Mouse (Mus musculus): ENCODE measurements around the gene Cysrt1.
"Not testable (repeated sequence)": the region's sequence is repeated elsewhere in the genome, so short reads cannot be mapped to it uniquely, and the experiment has no call there.

Cysrt1 gene

GRCm38 (mm10) chr2:25264851-25265250, 22.6 kb upstream of the Cysrt1 start:
- DNase-seq (ENCODE audit: low read depth, low spot score): no peak

DNA sequence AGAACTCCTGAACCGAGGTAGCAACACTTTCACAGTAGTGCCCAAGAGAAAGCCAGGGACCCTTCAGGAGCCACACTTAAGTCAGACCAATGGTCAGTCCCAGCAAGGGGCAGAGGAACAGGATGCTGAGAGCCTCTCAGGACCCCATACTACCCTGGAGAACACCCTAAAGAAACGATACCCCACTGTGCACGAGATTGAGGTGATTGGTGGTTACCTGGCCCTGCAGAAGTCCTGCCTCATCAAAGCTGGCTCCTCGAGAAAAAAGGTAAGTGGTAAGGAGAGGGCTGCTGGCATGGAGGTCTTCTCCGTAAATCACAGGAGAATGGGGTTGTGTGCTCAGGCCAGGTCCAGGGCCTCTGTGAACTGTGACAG, 22.0 kb upstream of the Cysrt1 start:
- DNase-seq (ENCODE audit: low read depth, low spot score): no peak

- DNase-seq (ENCODE audit: low read depth, low spot score): no peak
These were observed 21.5 kb upstream of the Cysrt1 start for GRCm38 (mm10) chr2:25263623-25264285.

DNA sequence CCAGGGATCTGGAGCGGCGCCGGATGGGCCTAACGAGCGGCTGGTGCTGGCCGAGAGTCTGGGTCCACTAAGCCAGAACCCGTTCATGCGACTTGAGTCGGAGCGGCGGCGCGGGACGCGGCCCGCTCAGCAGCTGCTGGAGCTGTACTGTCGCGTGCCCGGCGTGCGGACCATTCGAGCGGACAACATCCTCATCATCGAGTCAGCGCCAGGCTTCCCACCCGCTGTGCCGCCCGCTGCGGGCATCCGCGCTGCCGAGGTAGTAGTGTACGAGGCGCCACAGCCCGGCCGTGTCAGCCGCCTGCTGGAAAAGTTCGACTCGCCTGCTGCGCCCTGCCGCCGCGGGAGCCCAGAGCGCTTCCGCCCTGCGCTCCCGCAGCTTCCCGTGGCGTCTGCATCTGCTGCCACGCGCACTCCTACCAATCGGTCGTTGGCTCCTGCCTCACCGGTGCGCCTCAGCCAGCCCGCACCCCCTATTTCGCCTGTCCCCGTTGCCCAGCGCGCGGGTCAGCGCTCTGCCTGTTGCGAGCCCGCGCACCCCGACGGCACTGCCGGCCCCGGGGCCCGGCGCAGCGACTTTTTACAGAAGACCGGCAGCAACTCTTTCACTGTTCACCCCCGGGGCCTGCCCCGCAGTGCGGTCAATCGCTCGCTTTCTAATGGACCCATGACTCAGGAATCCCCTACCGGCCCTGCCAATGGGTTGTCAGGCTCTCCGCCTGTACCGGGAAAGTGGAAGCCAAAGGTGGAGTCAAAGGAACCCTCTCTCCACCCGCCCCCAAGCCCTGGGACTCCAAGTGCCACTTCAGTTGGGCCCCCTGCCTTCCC, 20.8 kb upstream of the Cysrt1 start:
- no peak for DNase-seq (ENCODE audit: low read depth, low spot score)

DNA sequence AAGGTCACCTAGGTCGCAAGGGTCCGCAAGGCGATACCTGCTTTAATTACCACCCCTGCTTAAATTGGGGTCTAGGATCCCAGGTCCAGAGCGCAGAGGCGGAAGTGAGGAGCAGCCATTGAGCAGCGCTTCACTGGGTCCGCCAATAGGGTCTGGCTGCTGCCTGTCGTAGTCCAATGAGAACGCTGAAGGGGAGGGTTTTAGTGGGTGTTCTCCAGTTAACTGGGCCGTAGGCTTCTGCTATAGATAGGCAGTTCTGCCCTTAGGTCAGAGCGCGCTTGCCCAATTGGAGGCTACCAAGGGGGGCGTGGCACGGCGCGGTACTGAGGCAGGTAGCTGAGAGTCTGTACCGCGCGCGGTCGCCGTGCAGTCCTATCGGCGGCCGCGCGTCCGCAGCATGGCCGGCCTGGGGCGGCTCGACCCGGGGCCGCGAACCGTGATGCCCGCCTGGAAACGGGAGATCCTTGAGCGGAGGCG, 20.1 kb upstream of the Cysrt1 start, which contains the start of gene Tprn:
Gene Tprn, plus strand, starts transcription at position 328 of the 477 bp plus-strand sequence.
- peak; percentile 89 for DNase-seq (ENCODE audit: low read depth, low spot score)

DNA sequence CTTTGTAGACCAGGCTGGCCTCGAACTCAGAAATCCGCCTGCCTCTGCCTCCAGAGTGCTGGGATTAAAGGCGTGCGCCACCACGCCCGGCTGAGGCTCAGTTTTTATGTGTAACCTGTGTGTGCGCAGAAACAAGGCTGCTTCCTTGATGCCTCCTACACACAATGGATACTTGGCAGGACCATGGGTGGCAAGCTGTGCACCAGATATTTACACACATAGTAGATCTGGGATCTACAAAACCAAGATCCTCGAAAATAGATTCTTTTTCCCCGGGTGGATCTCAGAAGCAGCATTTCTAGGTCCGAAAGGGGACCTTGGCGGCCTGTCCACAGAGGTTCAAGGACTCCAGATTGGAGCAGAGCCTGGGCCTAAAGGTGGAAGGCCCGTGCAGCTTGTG, 19.6 kb upstream of the Cysrt1 start:
- DNase-seq (ENCODE audit: low read depth, low spot score): no peak

GRCm38 (mm10) chr2:25258887-25259286, 16.6 kb upstream of the Cysrt1 start:
- no peak for DNase-seq (ENCODE audit: low read depth, low spot score)

DNA sequence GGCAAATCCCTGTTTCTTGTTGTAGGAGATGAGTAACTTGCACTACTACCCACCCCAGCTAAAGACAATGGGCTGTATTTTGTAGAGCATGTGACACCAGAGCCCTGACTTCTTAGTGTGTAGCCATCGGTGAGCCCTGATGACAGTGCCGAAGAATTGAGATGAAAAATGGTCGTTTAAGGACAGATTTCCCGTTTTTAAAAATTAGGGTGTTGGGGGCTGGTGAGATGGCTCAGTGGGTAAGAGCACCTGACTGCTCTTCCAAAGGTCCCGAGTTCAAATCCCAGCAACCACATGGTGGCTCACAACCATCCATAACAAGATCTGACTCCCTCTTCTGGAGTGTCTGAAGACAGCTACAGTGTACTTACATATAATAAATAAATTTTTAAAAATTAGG, 15.0 kb upstream of the Cysrt1 start:
- not testable (repeated sequence) for DNase-seq (ENCODE audit: low read depth, low spot score)

- DNase-seq (ENCODE audit: low read depth, low spot score): not testable (repeated sequence)
These were observed 14.3 kb upstream of the Cysrt1 start for GRCm38 (mm10) chr2:25256443-25257109.

DNA sequence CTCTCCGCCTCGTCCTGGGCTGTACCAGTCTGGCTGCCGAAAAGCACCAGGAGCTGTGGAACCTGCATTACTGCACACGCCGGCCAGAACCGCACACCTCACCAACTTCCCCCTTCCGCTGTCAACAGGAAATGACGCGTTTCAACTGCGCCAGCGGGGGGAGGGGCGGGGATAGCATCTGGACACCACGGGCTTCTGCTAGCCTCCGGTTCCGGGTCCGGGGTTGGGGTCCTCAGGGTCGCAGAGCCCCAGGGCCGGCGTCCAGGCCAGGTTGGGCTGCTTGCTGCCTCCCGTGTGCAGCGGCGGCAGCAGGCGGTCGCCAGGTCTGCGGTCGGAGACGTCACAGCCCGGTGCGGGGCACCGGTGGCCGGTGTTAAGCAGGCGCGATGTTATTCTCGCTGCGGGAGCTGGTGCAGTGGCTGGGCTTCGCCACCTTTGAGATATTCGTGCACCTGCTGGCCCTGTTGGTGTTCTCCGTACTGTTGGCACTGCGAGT, 13.1 kb upstream of the Cysrt1 start, which contains the start of gene Tmem203:
Gene Tmem203, plus strand, starts transcription at position 156 of the 496 bp plus-strand sequence.
- DNase-seq (ENCODE audit: low read depth, low spot score): peak; percentile 86

GRCm38 (mm10) chr2:25252331-25252730, 10.1 kb upstream of the Cysrt1 start:
- DNase-seq (ENCODE audit: low read depth, low spot score): no peak

- no peak for DNase-seq (ENCODE audit: low read depth, low spot score)
These were observed 4.2 kb upstream of the Cysrt1 start, which contains the start of gene AL732309.1 for GRCm38 (mm10) chr2:25246183-25247072. AL732309.1 (minus strand) TSS chr2:25246863.

DNA sequence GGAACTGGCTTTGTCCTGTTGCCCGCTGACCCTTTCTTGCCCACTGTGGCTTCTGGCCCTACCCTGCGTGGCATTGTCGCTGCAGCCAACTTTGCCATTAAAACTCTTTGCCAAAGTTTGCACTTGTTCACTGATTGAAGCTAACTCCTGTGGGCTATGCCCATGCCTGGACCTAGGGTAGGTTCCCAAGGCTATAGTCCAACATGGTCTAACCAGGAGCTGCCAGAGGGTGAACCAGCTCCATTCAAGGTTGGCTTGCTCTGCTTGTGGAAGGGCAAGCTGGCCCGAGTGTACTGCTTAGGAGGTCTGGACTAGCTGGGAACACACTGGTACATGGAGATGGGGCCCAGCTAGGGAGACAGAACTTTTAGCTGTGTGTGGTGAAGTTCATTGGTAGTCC, 1.9 kb upstream of the Cysrt1 start:
- no peak for DNase-seq (ENCODE audit: low read depth, low spot score)

GRCm38 (mm10) chr2:25243342-25243741, 1.1 kb upstream of the Cysrt1 start:
- DNase-seq (ENCODE audit: low read depth, low spot score): no peak

DNA sequence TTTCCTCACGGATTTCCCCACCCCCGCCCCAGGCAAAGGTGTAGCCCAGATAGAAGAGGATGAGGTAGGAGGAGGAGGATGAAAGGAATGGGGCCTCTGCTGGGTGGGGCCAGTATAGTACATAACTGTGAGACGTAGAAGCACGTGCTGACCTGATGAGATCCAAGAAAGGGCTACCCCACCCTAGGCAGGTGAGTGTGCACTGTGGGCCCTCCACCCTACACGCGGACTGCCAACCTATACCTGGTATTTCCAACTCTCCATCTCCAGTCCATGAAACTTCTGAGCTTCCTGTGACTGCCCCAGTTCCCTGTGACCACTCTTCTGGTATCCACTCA, 845 bp downstream of the Cysrt1 start:
- no peak for DNase-seq (ENCODE audit: low read depth, low spot score)

DNA sequence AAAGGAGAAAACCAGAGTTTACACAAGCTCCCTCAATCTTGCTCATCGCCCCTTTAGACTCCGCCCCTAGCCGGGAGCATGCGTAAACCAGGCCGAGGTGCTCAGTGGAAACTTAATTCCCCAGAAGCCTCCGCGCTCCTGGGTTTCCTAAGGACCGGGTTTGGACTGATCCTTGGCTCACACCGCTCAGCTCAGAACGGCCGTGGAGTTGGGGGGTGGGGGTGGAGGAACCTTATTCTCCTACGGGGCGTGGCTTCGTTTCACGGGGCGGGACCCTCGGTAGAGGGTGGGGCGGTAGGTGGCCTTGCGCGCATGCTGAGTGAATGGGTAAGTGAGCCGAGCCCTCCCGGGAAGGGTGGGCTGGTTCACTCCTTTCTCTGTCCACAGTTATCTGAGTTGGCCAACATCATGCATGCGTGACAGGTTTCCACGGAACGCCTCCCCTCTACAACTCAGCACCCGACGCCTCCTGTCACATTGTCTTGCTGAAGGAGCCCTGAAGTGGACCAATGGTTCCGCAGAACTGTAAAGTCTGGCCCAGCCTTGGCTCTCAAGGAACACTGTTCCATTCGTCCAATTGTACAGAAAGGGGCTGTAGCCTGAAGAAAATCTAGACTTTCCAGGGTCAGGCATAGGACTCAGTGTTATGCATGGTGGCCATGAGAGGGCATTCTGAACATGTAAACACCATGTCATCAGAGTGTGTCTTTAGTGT, 1.4 kb downstream of the Cysrt1 start:
- peak; percentile 59 for DNase-seq (ENCODE audit: low read depth, low spot score)

- DNase-seq (ENCODE audit: low read depth, low spot score): no peak
These were observed 1.9 kb downstream of the Cysrt1 start for GRCm38 (mm10) chr2:25240310-25240709.

DNA sequence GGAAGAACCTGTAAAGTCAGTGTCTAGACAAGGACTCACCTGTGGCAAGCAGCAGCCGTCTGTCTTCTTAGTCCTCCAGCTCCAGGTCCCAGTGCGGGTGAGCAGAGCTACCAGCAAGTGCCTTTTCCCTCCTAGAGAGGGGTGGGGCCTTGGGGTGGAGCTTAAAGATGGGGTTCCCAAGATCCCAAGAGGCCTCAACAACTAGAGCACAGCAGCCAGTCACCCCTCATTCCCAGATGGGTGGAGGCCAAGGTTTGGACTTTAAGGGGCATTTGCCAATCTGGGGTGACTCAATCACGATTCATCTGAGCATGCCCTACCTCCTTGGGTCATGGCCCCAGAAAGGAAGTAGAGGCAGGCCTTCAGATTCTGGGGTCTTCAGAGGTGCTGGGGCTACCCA, 2.5 kb downstream of the Cysrt1 start:
- no peak for DNase-seq (ENCODE audit: low read depth, low spot score)

- DNase-seq (ENCODE audit: low read depth, low spot score): no peak
These were observed 4.1 kb downstream of the Cysrt1 start for GRCm38 (mm10) chr2:25238106-25238505.

GRCm38 (mm10) chr2:25237522-25237921, 4.7 kb downstream of the Cysrt1 start:
- no peak for DNase-seq (ENCODE audit: low read depth, low spot score)
